ENCODE assay signal across 8 mouse cellular contexts in the genomic region with DNA sequence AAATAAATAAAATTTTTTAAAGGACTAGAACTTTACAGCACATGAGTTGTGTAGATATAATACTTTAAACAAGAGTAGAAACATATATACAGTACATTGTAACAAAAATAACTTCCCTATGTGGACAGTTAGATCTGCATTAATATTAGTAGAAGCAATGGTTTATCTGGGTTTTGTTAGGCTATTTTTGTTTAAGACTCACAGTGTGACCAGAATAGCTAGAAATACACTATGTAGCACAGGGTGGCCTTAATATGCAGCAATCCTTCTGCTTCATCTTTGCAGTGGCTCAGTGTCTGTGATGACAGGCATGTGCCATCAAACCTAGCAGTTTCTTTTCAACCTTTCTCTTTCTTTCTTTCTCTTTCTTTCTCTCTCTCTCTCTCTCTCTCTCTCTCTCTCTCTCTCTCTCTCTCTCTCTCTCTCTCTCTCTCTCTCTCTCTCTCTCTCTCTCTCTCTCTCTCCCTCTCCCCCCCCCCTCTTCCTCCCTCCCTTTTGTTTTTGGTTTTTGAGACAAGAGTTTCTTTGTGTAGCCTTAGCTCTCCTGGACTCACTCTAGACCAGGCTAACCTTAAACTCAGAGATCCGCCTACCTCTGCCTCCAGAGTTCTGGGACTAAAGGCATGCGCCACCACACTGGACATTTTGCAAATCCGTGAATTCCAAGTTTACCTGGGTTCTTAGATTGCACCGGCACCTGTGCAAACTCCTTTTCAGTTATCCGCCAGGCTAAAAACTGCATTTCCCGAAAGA. TPM values are rescaled to one million over a fixed set of nuclear protein-coding genes. Genes with fewer than 3 reads are reported as not detected.
A peak's percentile ranks its signal among the peaks of the same experiment; 100 is the strongest.
DNase-seq lines count a peak whose midpoint lies in the region; ATAC-seq and TF ChIP-seq lines count a peak whose summit lies in the region.

No protein-coding gene starts in this region.

- peaks cover 3 to 10% of the 10 kb centered on the region in 2 experiments; a peak in 3 of 4 replicates for H3K4me1 ChIP-seq in heart, embryonic 14.5 days (ENCODE audit: control insufficient read depth in 2 of 2, insufficient read depth in 2 of 2, low read length in 2 of 2)
- peaks cover 36% of the 10 kb centered on the region for H3K4me1 ChIP-seq in E14TG2a.4 (replicated peaks; ENCODE audit: low read depth, low read length)
- H3K4me1 ChIP-seq in forebrain, embryonic 15.5 days, result peaks cover 18% of the 10 kb centered on the region
- H3K4me1 ChIP-seq in liver, embryonic 16.5 days (ENCODE audit: control insufficient read depth, low read depth, low read length), result peaks cover 21% of the 10 kb centered on the region

- intact Hi-C loops in left cerebral cortex, postnatal 25 days (cut with DNase I), result loop anchor here (5.0 kb wide), 1 partner anchor 111 kb away; a partner anchor contains a TSS

- peak; percentile 23; the same call in 1 of the 2 replicates for ATAC-seq in heart, embryonic 14.5 days (ENCODE audit: insufficient number of reproducible peaks, insufficient read depth, low FRiP score, low read depth)
- peak; percentile 79 for ATAC-seq in forebrain, embryonic 15.5 days (replicated peaks)
- peak; percentile 5; the same call in 1 of the 2 replicates for ATAC-seq in liver, embryonic 16.5 days (ENCODE audit: low read depth)

- no peaks in the 10 kb centered on the region for H3K9me3 ChIP-seq in heart, embryonic 14.5 days (ENCODE audit: control insufficient read depth, low read length)
- H3K9me3 ChIP-seq in E14TG2a.4 (ENCODE audit: low read length), result no peaks in the 10 kb centered on the region
- no peaks in the 10 kb centered on the region for H3K9me3 ChIP-seq in forebrain, embryonic 15.5 days
- H3K9me3 ChIP-seq in liver, embryonic 16.5 days (replicated peaks; ENCODE audit: control insufficient read depth, low read length), result no peaks in the 10 kb centered on the region

- no peak for TF ChIP-seq CTCF in E14TG2a.4 (conservative IDR thresholded peaks at IDR 0.05; ENCODE audit: low read length)

- peak overlapping the region; percentile 64 to 94 for H3K4me3 ChIP-seq in heart, embryonic 14.5 days (ENCODE audit: control insufficient read depth in 1 of 2, insufficient read depth in 1 of 2, low read depth in 1 of 2, low read length in 2 of 2)
- peak overlapping the region; percentile 98 for H3K4me3 ChIP-seq in E14TG2a.4 (replicated peaks; ENCODE audit: low read length)
- peak overlapping the region; percentile 78 for H3K4me3 ChIP-seq in forebrain, embryonic 15.5 days
- peak overlapping the region; percentile 95 for H3K4me3 ChIP-seq in liver, embryonic 16.5 days (ENCODE audit: low read depth, low read length)

- no peaks in the 10 kb centered on the region for H3K27me3 ChIP-seq in heart, embryonic 14.5 days (ENCODE audit: control insufficient read depth, insufficient read depth, low read length)
- no peaks in the 10 kb centered on the region for H3K27me3 ChIP-seq in E14TG2a.4 (ENCODE audit: insufficient read depth, low read length)
- H3K27me3 ChIP-seq in forebrain, embryonic 15.5 days, result no peaks in the 10 kb centered on the region
- H3K27me3 ChIP-seq in liver, embryonic 16.5 days (ENCODE audit: control insufficient read depth, insufficient read depth, low read depth, low read length), result no peaks in the 10 kb centered on the region

- under 1% methylated on average over 6 of the region's 6 CpGs for WGBS in heart, embryonic 14.5 days
- WGBS in forebrain, embryonic 15.5 days, result 0% methylated on average over 6 of the region's 6 CpGs
- WGBS in liver, embryonic 16.5 days (ENCODE audit: insufficient replicate concordance), result 1% methylated on average over 6 of the region's 6 CpGs

- H3K4me2 ChIP-seq in heart, embryonic 14.5 days (ENCODE audit: low read length), result peak overlapping the region; percentile 59
- H3K4me2 ChIP-seq in forebrain, embryonic 15.5 days (replicated peaks), result peak overlapping the region; percentile 89
- H3K4me2 ChIP-seq in liver, embryonic 16.5 days (ENCODE audit: low read depth, low read length), result peak overlapping the region; percentile 80

- peak overlapping the region; percentile 45 to 81; a peak in 2 of 4 replicates for H3K27ac ChIP-seq in heart, embryonic 14.5 days (replicated peaks in 1 of 2; ENCODE audit: control insufficient read depth in 1 of 2, insufficient read depth in 1 of 2, low read depth in 2 of 2, low read length in 2 of 2)
- peak overlapping the region; percentile 91 for H3K27ac ChIP-seq in forebrain, embryonic 15.5 days (replicated peaks)
- no peak overlapping the region for H3K27ac ChIP-seq in liver, embryonic 16.5 days (ENCODE audit: low read length)

- H3K9ac ChIP-seq in heart, embryonic 14.5 days (ENCODE audit: low read length), result peak overlapping the region; percentile 79
- H3K9ac ChIP-seq in forebrain, embryonic 15.5 days (replicated peaks), result peak overlapping the region; percentile 49
- peak overlapping the region; percentile 66 for H3K9ac ChIP-seq in liver, embryonic 16.5 days (ENCODE audit: low read depth, low read length)

- no peak for DNase-seq in heart, postnatal 4 days
- no peak for DNase-seq in B cell, adult 2 months
- no peak for DNase-seq in left cerebral cortex, postnatal 25 days (ENCODE audit: low spot score in 2 of 2)
- no peak for DNase-seq in left cerebral cortex, adult 11 months (ENCODE audit: low spot score)

- peaks cover 45% of the 10 kb centered on the region for H3K36me3 ChIP-seq in heart, embryonic 14.5 days (ENCODE audit: control insufficient read depth, insufficient read depth, low read length)
- peaks cover 44% of the 10 kb centered on the region for H3K36me3 ChIP-seq in E14TG2a.4 (ENCODE audit: insufficient read depth, low read length)
- H3K36me3 ChIP-seq in forebrain, embryonic 15.5 days, result peaks cover 32% of the 10 kb centered on the region
- H3K36me3 ChIP-seq in liver, embryonic 16.5 days (ENCODE audit: control insufficient read depth, insufficient read depth), result peaks cover 31% of the 10 kb centered on the region

RNA-seq across cellular contexts. Expression of a gene that starts 0.5 kb away (rescaled TPM):
- polyA plus RNA-seq in heart, embryonic 14.5 days (2014; fragmentation: Nextera tagmentation; extraction: Ambion mirVana), result 275 and 293 TPM in 2 replicates
- total RNA-seq in heart, postnatal 4 days (2021), result 100 to 1,000 TPM; 240 to 248 TPM
- 230 and 231 TPM in 2 replicates for polyA plus RNA-seq in forebrain, embryonic 15.5 days (2015; fragmentation: Nextera tagmentation; extraction: Ambion mirVana)
- polyA plus RNA-seq in liver, embryonic 16.5 days (2015; fragmentation: Nextera tagmentation; extraction: Ambion mirVana), result 130 and 133 TPM in 2 replicates
- 100 to 1,000 TPM; 184 to 218 TPM for total RNA-seq in left cerebral cortex, postnatal 25 days (2021)

RNA-seq across cellular contexts. Expression of a gene that starts 16.9 kb away (rescaled TPM):
- polyA plus RNA-seq in heart, embryonic 14.5 days (2014; fragmentation: Nextera tagmentation; extraction: Ambion mirVana), result 50.6 and 52.0 TPM in 2 replicates
- total RNA-seq in heart, postnatal 4 days (2021), result 10 to 100 TPM; 32.6 to 36.8 TPM
- polyA plus RNA-seq in forebrain, embryonic 15.5 days (2015; fragmentation: Nextera tagmentation; extraction: Ambion mirVana), result 23.7 and 27.8 TPM in 2 replicates
- 10.4 and 12.2 TPM in 2 replicates for polyA plus RNA-seq in liver, embryonic 16.5 days (2015; fragmentation: Nextera tagmentation; extraction: Ambion mirVana)
- 10 to 100 TPM; 25.1 to 29.4 TPM for total RNA-seq in left cerebral cortex, postnatal 25 days (2021)

RNA-seq across cellular contexts. Expression of a gene that starts 17.9 kb away (rescaled TPM):
- 29.8 and 31.0 TPM in 2 replicates for polyA plus RNA-seq in heart, embryonic 14.5 days (2014; fragmentation: Nextera tagmentation; extraction: Ambion mirVana)
- 10 to 100 TPM; 19.3 to 23.3 TPM for total RNA-seq in heart, postnatal 4 days (2021)
- 0.63 and 0.74 TPM in 2 replicates for polyA plus RNA-seq in forebrain, embryonic 15.5 days (2015; fragmentation: Nextera tagmentation; extraction: Ambion mirVana)
- 0.99 and 1.0 TPM in 2 replicates for polyA plus RNA-seq in liver, embryonic 16.5 days (2015; fragmentation: Nextera tagmentation; extraction: Ambion mirVana)
- under 1 TPM; 0.41 to 0.53 TPM for total RNA-seq in left cerebral cortex, postnatal 25 days (2021)

RNA-seq across cellular contexts. Expression of a gene that starts 28.8 kb away (rescaled TPM):
- polyA plus RNA-seq in heart, embryonic 14.5 days (2014; fragmentation: Nextera tagmentation; extraction: Ambion mirVana), result 4.8 and 5.1 TPM in 2 replicates
- 1 to 10 TPM; 2.7 to 3.5 TPM for total RNA-seq in heart, postnatal 4 days (2021)
- 2.4 and 3.0 TPM in 2 replicates for polyA plus RNA-seq in forebrain, embryonic 15.5 days (2015; fragmentation: Nextera tagmentation; extraction: Ambion mirVana)
- 16.6 and 18.2 TPM in 2 replicates for polyA plus RNA-seq in liver, embryonic 16.5 days (2015; fragmentation: Nextera tagmentation; extraction: Ambion mirVana)
- 1 to 10 TPM; 3.0 to 5.3 TPM for total RNA-seq in left cerebral cortex, postnatal 25 days (2021)

Comparison
In these comparisons a context has a peak if more than half of its experiments do, and no peak if none do; other contexts are left out.
1. ATAC-seq: peak in every context shown above with its lines; median percentile 79 in forebrain, embryonic 15.5 days; 23 in heart, embryonic 14.5 days; 5 in liver, embryonic 16.5 days.
2. RNA of a gene that starts 17.9 kb away (polyA plus RNA-seq): 29.8 to 31.0 TPM in heart, embryonic 14.5 days; 0.99 to 1.0 TPM in liver, embryonic 16.5 days and 0.63 to 0.74 TPM in forebrain, embryonic 15.5 days; every median in the first group is over 10 times any median in the second.
3. Peak in every context shown above with its lines, with median percentiles within 50 percentile points of each other: H3K4me2 ChIP-seq, H3K4me3 ChIP-seq and H3K9ac ChIP-seq.